Mouse (Mus musculus): ENCODE data around the gene C1ql2. TPM values are rescaled to one million over a fixed set of nuclear protein-coding genes. Genes with fewer than 3 reads are reported as not detected.
A peak's percentile ranks its signal among the peaks of the same experiment; 100 is the strongest.

The C1ql2 gene
- 2.5 and 4.2 TPM in 2 replicates for polyA plus RNA-seq (2015; fragmentation: Nextera tagmentation; extraction: Ambion mirVana)

GRCm38 (mm10) chr1:120340419-120341171 lies at the start of gene C1ql2:
TSS of gene C1ql2 (plus strand) at chr1:120340582.
- Histone ChIP-seq H3K9ac (peak within 1 kb of the TSS; percentile 49), H3K27ac (no peak within 1 kb of the TSS), H3K4me2 (peak within 1 kb of the TSS; percentile 65), H3K4me3 (peak within 1 kb of the TSS; percentile 42), H3K27me3 (peaks cover 97% of the 10 kb centered on the region), H3K4me1 (replicated peaks) (peaks cover 30% of the 10 kb centered on the region), H3K9me3 (no peaks in the 10 kb centered on the region), H3K36me3 (no peaks in the 10 kb centered on the region)
- ATAC-seq (ENCODE audit: low FRiP score): peak; percentile 45
- WGBS: under 1% methylated on average over 59 of the region's 73 CpGs

DNA sequence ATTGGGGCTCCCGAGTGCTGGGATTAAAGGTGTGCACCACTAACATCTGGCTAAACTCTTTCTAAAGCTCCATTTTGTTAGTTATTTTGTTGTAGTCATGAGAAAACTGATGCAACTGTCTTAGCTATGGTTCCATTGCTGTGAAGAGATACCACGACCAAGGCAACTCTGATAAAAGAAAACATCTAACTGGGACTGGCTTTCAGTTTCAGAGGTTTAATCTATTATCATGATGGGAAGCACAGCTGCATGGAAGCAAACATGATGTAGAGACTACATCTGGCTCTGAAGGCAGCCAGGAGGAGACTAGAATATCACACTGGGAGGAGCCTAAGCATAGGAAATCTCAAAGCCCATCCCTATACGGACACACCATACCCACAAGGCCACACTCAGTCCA lies 48.7 kb upstream of the C1ql2 start:
- 89% methylated on average over 3 of the region's 3 CpGs for WGBS
- Histone ChIP-seq H3K9me3 (0 out of 2 replicates have a peak, but pooled peaks cover 6% of the 10 kb centered on the region), H3K4me2 (no peak overlapping the region), H3K36me3 (no peaks in the 10 kb centered on the region), H3K27ac (no peak overlapping the region), H3K27me3 (no peaks in the 10 kb centered on the region), H3K4me1 (replicated peaks) (peaks cover 8% of the 10 kb centered on the region; the same call in 1 of the 2 replicates), H3K4me3 (no peak overlapping the region), H3K9ac (no peak overlapping the region)
- ATAC-seq (ENCODE audit: low FRiP score): no peak

- no peak overlapping the region for H3K4me3 ChIP-seq
- no peaks in the 10 kb centered on the region for H3K4me1 ChIP-seq (replicated peaks)
- H3K9me3 ChIP-seq: 0 out of 2 replicates have a peak, but pooled peaks cover 6% of the 10 kb centered on the region
- H3K36me3 ChIP-seq: no peaks in the 10 kb centered on the region
- H3K27ac ChIP-seq: no peak overlapping the region
- no peaks in the 10 kb centered on the region for H3K27me3 ChIP-seq
- H3K4me2 ChIP-seq: no peak overlapping the region
- 63% methylated on average over 1 of the region's 1 CpGs for WGBS
- no peak for ATAC-seq (ENCODE audit: low FRiP score)
- no peak overlapping the region for H3K9ac ChIP-seq
Measured at GRCm38 (mm10) chr1:120293803-120294202, 46.6 kb upstream of the C1ql2 start.

- Histone ChIP-seq H3K4me2 (no peak overlapping the region), H3K27ac (no peak overlapping the region), H3K4me1 (replicated peaks) (no peaks in the 10 kb centered on the region), H3K27me3 (no peaks in the 10 kb centered on the region), H3K4me3 (no peak overlapping the region), H3K36me3 (no peaks in the 10 kb centered on the region), H3K9ac (no peak overlapping the region), H3K9me3 (0 out of 2 replicates have a peak, but pooled peaks cover 5% of the 10 kb centered on the region)
- 91% methylated on average over 2 of the region's 2 CpGs for WGBS
- ATAC-seq (ENCODE audit: low FRiP score): no peak
Measured at GRCm38 (mm10) chr1:120296936-120297335, 43.4 kb upstream of the C1ql2 start.

DNA sequence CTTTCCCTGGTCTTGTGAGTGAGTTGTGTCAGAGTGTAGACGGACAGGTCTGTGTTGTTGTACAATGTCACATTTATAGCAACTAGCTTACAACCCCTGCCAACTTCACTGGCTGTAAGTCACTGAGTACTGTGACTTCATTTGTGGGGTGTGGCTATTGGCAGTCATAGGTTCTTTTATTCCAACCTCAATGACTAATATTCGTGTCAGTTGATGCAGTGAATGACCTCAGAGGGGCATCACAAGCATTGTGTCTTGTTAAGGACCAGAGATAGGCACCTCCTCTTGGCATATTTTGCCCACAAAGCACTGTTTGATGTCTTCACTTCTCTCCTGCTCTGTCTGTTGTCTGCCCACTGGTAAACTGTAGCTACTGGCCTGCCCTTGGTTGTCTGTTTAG lies 34.6 kb upstream of the C1ql2 start:
- no peaks in the 10 kb centered on the region for H3K9me3 ChIP-seq
- H3K4me1 ChIP-seq (replicated peaks): no peaks in the 10 kb centered on the region
- H3K4me2 ChIP-seq: no peak overlapping the region
- H3K4me3 ChIP-seq: no peak overlapping the region
- H3K27me3 ChIP-seq: no peaks in the 10 kb centered on the region
- no peak overlapping the region for H3K9ac ChIP-seq
- H3K27ac ChIP-seq: no peak overlapping the region
- H3K36me3 ChIP-seq: no peaks in the 10 kb centered on the region
- WGBS: 79% methylated on average over 2 of the region's 2 CpGs
- ATAC-seq (ENCODE audit: low FRiP score): no peak

DNA sequence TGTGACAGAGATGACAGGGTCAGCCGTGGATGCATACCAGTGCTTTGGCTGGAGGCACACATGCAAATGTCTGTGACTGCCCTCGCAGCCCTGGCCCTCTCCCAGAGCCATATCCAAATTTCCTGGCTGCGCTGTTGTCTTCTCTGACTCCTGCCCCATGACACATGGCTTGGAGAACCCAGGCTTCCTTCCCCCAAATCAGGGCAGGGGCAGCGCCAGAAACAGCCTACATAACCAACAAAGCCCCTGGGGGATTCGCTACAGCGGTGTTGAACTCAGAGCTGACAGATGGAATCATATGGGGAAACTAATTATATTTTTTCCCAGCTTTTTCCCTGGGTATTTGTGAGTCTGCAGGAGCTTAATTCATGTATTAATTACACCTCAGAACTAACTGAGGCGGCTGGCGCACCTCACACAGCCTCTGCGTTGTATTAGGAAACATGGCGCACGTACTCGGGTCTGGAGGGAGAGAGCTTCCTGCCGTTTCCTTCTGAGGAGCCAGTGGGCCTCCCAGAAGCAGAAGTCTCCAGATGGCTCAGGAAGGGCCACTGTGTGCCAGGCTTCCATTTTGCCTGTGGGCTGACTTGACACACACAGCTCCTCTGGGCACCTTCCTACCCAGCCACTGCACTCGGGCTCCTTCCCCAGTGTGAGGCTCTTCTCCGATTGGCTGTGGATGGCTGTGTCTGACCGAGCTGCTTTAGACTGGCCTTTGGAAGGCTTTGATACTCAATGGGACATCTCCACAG lies 18.9 kb upstream of the C1ql2 start:
- Histone ChIP-seq H3K9me3 (no peaks in the 10 kb centered on the region), H3K27ac (no peak overlapping the region)

DNA sequence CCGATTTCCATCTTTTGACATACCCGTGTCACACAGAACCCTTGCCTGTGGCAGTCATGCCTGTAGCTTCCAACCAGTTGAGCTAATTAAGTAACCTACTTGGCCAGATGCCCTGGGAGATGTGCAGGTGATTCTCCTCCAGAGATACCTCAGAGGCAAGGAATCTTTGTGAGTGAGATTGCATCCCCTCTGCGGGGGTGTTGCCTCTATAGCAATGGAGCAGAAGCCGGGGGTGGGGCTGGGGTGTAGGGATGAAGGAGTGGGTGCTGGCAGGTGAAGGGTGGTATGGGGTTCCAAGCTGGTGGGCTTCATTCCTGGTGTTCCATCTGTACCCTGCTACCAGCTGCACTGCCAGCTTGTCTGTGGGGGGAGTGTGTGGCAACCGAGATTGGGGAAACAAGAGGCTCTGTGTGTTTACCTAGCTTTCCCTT lies 17.2 kb upstream of the C1ql2 start:
- WGBS: 93% methylated on average over 5 of the region's 5 CpGs
- Histone ChIP-seq H3K4me3 (no peak overlapping the region), H3K9ac (no peak overlapping the region), H3K4me1 (replicated peaks) (peaks cover 10% of the 10 kb centered on the region; the same call in 1 of the 2 replicates), H3K27me3 (peaks cover 6% of the 10 kb centered on the region; the same call in 1 of the 2 replicates), H3K36me3 (no peaks in the 10 kb centered on the region), H3K27ac (no peak overlapping the region), H3K9me3 (no peaks in the 10 kb centered on the region), H3K4me2 (no peak overlapping the region)
- ATAC-seq (ENCODE audit: low FRiP score): no peak

More for the DNA sequence above, 18.9 kb upstream of the C1ql2 start:
- 59% methylated on average over 16 of the region's 16 CpGs for WGBS
- H3K36me3 ChIP-seq: no peaks in the 10 kb centered on the region
- H3K9ac ChIP-seq: no peak overlapping the region
- ATAC-seq (ENCODE audit: low FRiP score): peak; percentile 61
- H3K4me2 ChIP-seq: peak overlapping the region; percentile 11; the same call in 1 of the 2 replicates
- H3K27me3 ChIP-seq: peaks cover 5% of the 10 kb centered on the region; the same call in 1 of the 2 replicates
- H3K4me1 ChIP-seq (replicated peaks): peaks cover 10% of the 10 kb centered on the region; the same call in 1 of the 2 replicates
- no peak overlapping the region for H3K4me3 ChIP-seq

GRCm38 (mm10) chr1:120327714-120328113 lies 12.7 kb upstream of the C1ql2 start:
- Histone ChIP-seq H3K4me1 (replicated peaks) (no peaks in the 10 kb centered on the region), H3K4me3 (no peak overlapping the region), H3K27me3 (peaks cover 25% of the 10 kb centered on the region; the same call in 1 of the 2 replicates), H3K9me3 (no peaks in the 10 kb centered on the region), H3K9ac (no peak overlapping the region), H3K27ac (no peak overlapping the region), H3K4me2 (no peak overlapping the region), H3K36me3 (no peaks in the 10 kb centered on the region)
- ATAC-seq (ENCODE audit: low FRiP score): no peak
- WGBS: 17% methylated on average over 6 of the region's 6 CpGs

- Histone ChIP-seq H3K4me1 (replicated peaks) (no peaks in the 10 kb centered on the region), H3K4me3 (no peak overlapping the region), H3K36me3 (no peaks in the 10 kb centered on the region), H3K9ac (no peak overlapping the region), H3K4me2 (no peak overlapping the region), H3K27me3 (peaks cover 30% of the 10 kb centered on the region), H3K27ac (no peak overlapping the region), H3K9me3 (no peaks in the 10 kb centered on the region)
- WGBS: 69% methylated on average over 1 of the region's 1 CpGs
- no peak for ATAC-seq (ENCODE audit: low FRiP score)
Measured at GRCm38 (mm10) chr1:120328212-120328611, 12.2 kb upstream of the C1ql2 start.

- Histone ChIP-seq H3K9ac (no peak overlapping the region), H3K4me2 (no peak overlapping the region), H3K27ac (no peak overlapping the region), H3K36me3 (no peaks in the 10 kb centered on the region), H3K9me3 (no peaks in the 10 kb centered on the region), H3K4me3 (no peak overlapping the region), H3K27me3 (peaks cover 52% of the 10 kb centered on the region), H3K4me1 (replicated peaks) (no peaks in the 10 kb centered on the region)
- WGBS: 46% methylated on average over 6 of the region's 6 CpGs
- no peak for ATAC-seq (ENCODE audit: low FRiP score)
Measured at GRCm38 (mm10) chr1:120331841-120332240, 8.5 kb upstream of the C1ql2 start.

DNA sequence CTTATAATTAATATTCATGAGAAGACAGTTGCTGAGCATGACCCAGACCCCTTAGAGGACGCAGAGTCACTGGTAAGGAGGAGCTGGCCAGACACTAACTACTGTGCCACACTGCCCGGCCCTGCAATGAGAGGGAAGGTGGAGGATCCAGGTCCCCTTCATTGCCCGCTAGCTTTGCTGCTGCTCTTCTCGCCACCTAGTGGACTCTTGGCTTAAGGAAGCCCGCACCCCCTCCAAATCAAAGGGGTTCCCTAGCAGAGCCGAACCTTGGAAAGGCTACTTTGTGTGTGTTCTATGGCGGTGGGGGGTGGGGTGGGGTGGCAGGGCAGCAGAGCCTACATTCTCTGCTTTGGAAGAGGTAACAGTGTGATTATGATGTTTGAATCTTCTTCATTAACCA lies 2.4 kb upstream of the C1ql2 start:
- Histone ChIP-seq H3K27ac (no peak overlapping the region), H3K36me3 (no peaks in the 10 kb centered on the region), H3K9me3 (no peaks in the 10 kb centered on the region), H3K9ac (no peak overlapping the region), H3K4me1 (replicated peaks) (peaks cover 30% of the 10 kb centered on the region), H3K4me3 (no peak overlapping the region), H3K4me2 (no peak overlapping the region), H3K27me3 (peaks cover 89% of the 10 kb centered on the region)
- WGBS: 33% methylated on average over 7 of the region's 7 CpGs
- ATAC-seq (ENCODE audit: low FRiP score): no peak

DNA sequence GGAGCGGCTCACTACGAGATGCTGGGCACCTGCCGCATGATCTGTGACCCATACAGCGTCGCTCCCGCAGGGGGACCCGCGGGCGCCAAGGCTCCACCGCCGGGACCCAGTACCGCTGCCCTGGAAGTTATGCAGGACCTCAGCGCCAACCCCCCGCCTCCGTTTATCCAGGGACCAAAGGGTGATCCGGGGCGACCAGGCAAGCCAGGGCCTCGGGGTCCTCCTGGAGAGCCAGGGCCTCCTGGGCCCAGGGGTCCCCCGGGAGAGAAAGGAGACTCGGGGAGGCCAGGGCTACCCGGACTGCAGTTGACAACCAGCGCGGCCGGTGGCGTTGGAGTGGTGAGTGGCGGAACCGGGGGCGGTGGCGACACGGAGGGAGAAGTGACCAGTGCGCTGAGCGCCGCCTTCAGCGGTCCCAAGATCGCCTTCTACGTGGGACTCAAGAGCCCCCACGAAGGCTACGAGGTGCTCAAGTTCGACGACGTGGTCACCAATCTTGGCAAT lies 842 bp downstream of the C1ql2 start:
- Histone ChIP-seq H3K27me3 (peaks cover 98% of the 10 kb centered on the region), H3K36me3 (no peaks in the 10 kb centered on the region), H3K4me2 (peak overlapping the region; percentile 65), H3K4me1 (replicated peaks) (peaks cover 30% of the 10 kb centered on the region), H3K9ac (peak overlapping the region; percentile 49; the same call in 1 of the 2 replicates), H3K27ac (no peak overlapping the region), H3K4me3 (peak overlapping the region; percentile 42), H3K9me3 (no peaks in the 10 kb centered on the region)
- under 1% methylated on average over 40 of the region's 41 CpGs for WGBS
- peak; percentile 11; the same call in 1 of the 2 replicates for ATAC-seq (ENCODE audit: low FRiP score)
